Mouse (Mus musculus) liver, embryonic 12.5 days (tissue): Measurements from ENCODE around the gene Rad51b. TPM values are rescaled to one million over a fixed set of nuclear protein-coding genes. Genes with fewer than 3 reads are reported as not detected.

Experiments
- ATAC-seq: fragments of 200-750 bp; cut with Nextera tagmentation; 2 replicates; pipeline ENCODE4 v1.8.0; 2017; ENCODE audit warnings: moderate number of reproducible peaks, mild to moderate bottlenecking, moderate library complexity
- H3K27ac ChIP-seq: fragments of 300-500 bp; sonication (generic); 2 replicates; pipeline ENCODE4 v1.5.1; 2016; ENCODE audit warnings: mild to moderate bottlenecking
- H3K27me3 ChIP-seq: fragments of 300-500 bp; sonication (generic); replicated peaks from 2 replicates; pipeline ENCODE4 v1.6.1; 2016; ENCODE audit warnings: mild to moderate bottlenecking, moderate library complexity
- H3K36me3 ChIP-seq: fragments of 300-500 bp; sonication (generic); 2 replicates; pipeline ENCODE4 v1.6.1; 2016; ENCODE audit warnings: mild to moderate bottlenecking, moderate library complexity
- H3K4me1 ChIP-seq: fragments of 300-500 bp; sonication (generic); 2 replicates; pipeline ENCODE4 v1.6.1; 2016
- H3K4me2 ChIP-seq: fragments of 300-500 bp; sonication (generic); 2 replicates; pipeline ENCODE4 v1.6.1; 2016; ENCODE audit warnings: mild to moderate bottlenecking, moderate library complexity
- H3K4me3 ChIP-seq: fragments of 300-500 bp; sonication (generic); 2 replicates; pipeline ENCODE4 v1.5.1; 2016; ENCODE audit warnings: mild to moderate bottlenecking, moderate library complexity
- H3K9ac ChIP-seq: fragments of 300-500 bp; sonication (generic); 2 replicates; pipeline ENCODE4 v1.6.1; 2016; ENCODE audit warnings: mild to moderate bottlenecking, moderate library complexity
- H3K9me3 ChIP-seq: fragments of 300-500 bp; sonication (generic); replicated peaks from 2 replicates; pipeline ENCODE4 v1.6.1; 2016; ENCODE audit warnings: mild to moderate bottlenecking, moderate library complexity
- WGBS: fragments of 180-500 bp; shearing (Covaris S2); methylation state at CpG from one replicate; pipeline ENCODE4 v1.1.7; 2016; ENCODE audit not compliant: insufficient replicate concordance; 5-methylcytosine and 5-hydroxymethylcytosine counted together
- polyA plus RNA-seq: library from polyadenylated mRNA; unstranded; fragments of >200 nt; fragmentation: Nextera tagmentation; extraction: Ambion mirVana; gene quantifications from 2 replicates; pipeline ENCODE4 v1.2.1, GENCODE M21; 2016

Rad51b gene
- polyA plus RNA-seq, 1 experiment from 2014 or later = 7.5 TPM

DNA sequence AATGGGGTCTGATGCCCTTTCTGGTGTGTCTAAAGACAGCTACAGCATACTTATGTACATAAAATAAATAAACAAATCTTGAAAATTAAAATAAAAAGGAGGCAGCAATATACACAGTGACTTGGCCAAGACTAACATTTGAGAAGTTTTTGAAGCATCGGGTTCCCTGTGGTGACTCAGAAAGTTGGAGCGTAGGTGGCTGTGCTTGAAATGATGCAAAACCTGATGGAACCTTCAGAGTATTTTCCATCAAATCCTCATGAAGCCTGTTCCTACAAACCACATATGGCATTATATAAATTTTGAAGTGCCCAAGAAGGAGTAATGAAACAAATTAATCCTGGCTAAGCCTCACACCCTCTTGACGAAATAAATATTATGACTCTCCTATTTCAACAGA lies 474.7 kb downstream of the Rad51b start:
- no peak overlapping the region for H3K4me3 ChIP-seq
- no peaks in the 10 kb centered on the region for H3K27me3 ChIP-seq
- H3K9ac ChIP-seq = no peak overlapping the region
- peaks cover 40% of the 10 kb centered on the region for H3K4me1 ChIP-seq
- H3K9me3 ChIP-seq = no peaks in the 10 kb centered on the region; the same call in 1 of the 2 replicates
- ATAC-seq = no peak
- H3K36me3 ChIP-seq = peaks cover 3% of the 10 kb centered on the region; the same call in 1 of the 2 replicates
- 82% methylated on average over 3 of the region's 3 CpGs for WGBS
- no peak overlapping the region for H3K27ac ChIP-seq
- no peak overlapping the region for H3K4me2 ChIP-seq

DNA sequence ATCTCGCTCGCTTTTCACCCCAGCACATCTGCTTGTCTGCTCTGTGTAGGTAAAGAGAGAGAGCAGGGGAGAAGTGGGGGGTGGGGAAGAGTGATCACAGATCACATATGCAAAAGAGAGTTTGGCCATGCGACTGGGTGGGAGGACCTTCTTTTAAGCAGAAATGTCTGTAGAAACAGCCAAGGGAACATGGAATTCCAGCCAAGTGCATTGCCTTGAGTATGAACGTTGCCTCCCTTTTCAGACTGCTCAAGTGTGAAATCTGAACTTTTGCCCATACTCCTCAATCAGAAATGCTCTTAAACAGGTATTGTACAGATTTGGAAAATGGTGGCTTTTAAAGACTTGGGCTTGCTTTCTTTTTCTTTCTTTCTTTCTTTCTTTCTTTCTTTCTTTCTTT lies 476.2 kb downstream of the Rad51b start:
- no peak for ATAC-seq
- Histone ChIP-seq H3K4me2 (no peak overlapping the region), H3K4me1 (peaks cover 29% of the 10 kb centered on the region), H3K9ac (no peak overlapping the region), H3K9me3 (no peaks in the 10 kb centered on the region; the same call in 1 of the 2 replicates), H3K4me3 (no peak overlapping the region), H3K27ac (no peak overlapping the region), H3K27me3 (0 out of 2 replicates have a peak, but pooled peaks cover 4% of the 10 kb centered on the region), H3K36me3 (peaks cover 3% of the 10 kb centered on the region; the same call in 1 of the 2 replicates)
- WGBS = 72% methylated on average over 4 of the region's 4 CpGs

DNA sequence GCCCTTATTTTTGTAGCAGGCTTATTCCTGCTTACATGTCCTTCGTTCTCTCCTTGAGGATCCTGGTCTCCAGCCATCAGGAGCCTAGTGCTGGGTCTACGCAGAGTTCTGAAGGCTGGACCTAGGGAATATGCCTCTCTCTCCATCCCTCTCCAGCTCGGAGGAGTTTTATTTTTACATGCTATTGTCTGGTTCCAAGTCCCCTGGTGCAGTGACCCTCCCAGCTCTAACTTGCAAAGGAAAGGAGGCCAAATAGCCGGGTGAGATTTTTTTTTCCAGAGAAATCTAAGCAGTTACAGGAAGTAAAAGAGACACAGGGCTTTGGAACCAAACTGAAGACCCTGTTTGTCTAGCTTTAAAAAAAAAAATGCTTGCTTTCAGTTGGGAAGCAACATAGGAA lies 477.5 kb downstream of the Rad51b start:
- Histone ChIP-seq H3K4me2 (no peak overlapping the region), H3K4me3 (no peak overlapping the region), H3K27me3 (0 out of 2 replicates have a peak, but pooled peaks cover 4% of the 10 kb centered on the region), H3K4me1 (peaks cover 16% of the 10 kb centered on the region), H3K9me3 (no peaks in the 10 kb centered on the region; the same call in 1 of the 2 replicates), H3K36me3 (peaks cover 3% of the 10 kb centered on the region; the same call in 1 of the 2 replicates), H3K9ac (no peak overlapping the region), H3K27ac (no peak overlapping the region)
- 78% methylated on average over 4 of the region's 4 CpGs for WGBS
- no peak for ATAC-seq

DNA sequence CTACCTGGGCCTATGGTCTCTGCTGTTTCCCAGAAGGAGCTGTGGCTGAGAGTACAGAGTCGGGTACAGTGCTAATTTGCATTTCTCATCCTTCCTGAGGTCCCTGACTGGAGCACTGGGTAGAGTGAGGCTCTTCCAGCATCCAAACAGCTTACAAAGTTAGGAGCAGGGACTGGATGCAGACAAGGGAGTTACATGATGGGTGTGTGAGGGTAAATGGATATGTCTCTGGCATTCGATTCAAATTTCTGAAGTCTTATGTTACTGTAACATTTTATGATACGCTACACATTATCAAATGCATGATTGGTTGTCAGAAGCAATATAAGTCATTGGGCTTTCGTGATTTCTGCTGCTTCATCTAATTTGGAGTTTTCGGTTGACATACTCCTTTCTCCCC lies 479.7 kb downstream of the Rad51b start:
- Histone ChIP-seq H3K4me1 (no peaks in the 10 kb centered on the region), H3K27me3 (0 out of 2 replicates have a peak, but pooled peaks cover 4% of the 10 kb centered on the region), H3K27ac (no peak overlapping the region), H3K4me3 (no peak overlapping the region), H3K9ac (no peak overlapping the region), H3K4me2 (no peak overlapping the region), H3K36me3 (peaks cover 3% of the 10 kb centered on the region; the same call in 1 of the 2 replicates), H3K9me3 (no peaks in the 10 kb centered on the region; the same call in 1 of the 2 replicates)
- WGBS = 67% methylated on average over 5 of the region's 5 CpGs
- no peak for ATAC-seq

DNA sequence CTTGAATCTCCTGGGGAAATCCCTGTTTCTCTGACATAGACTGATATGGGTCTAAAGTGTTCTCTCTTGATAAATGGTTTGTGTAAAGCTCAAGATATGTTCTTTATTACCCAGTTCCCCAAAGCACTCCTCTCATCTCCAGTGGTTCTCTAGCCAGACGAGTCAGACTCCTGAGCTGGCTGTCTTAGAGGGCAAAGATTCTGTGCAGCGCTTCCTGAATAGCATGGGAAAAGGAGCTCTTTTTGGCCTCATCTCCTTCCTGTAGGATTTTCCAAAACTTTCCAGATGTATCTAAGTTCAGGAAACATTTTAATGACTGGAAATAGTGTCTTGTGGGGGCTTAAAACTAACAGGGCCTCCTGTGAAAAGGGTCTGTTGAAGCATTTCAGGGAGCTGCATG lies 483.7 kb downstream of the Rad51b start:
- peaks cover 4% of the 10 kb centered on the region; the same call in 1 of the 2 replicates for H3K36me3 ChIP-seq
- ATAC-seq = no peak
- no peaks in the 10 kb centered on the region for H3K4me1 ChIP-seq
- 0 out of 2 replicates have a peak, but pooled peaks cover 4% of the 10 kb centered on the region for H3K27me3 ChIP-seq
- 0 out of 2 replicates have a peak, but pooled peaks cover 3% of the 10 kb centered on the region for H3K9me3 ChIP-seq
- no peak overlapping the region for H3K4me2 ChIP-seq
- no peak overlapping the region for H3K4me3 ChIP-seq
- no peak overlapping the region for H3K27ac ChIP-seq
- no peak overlapping the region for H3K9ac ChIP-seq
- WGBS = 60% methylated on average over 2 of the region's 2 CpGs

DNA sequence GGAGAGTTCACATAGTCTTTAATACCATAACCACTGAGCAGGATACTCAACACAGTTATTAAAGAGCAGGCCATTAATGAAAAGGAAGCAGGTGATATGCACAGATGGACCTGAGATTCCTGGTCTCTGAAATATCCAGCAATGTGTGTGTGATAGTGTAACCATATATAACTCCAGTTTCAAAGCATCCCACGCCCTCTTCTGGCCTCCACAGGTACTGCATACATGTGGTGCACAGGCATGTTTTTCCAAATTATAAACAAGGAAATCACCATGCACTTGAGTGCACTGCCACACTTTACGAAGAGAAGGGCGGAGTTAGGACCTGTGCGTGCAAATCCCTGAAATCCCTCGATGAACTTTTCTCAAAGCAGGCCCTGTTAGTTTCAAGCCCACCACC lies 484.7 kb downstream of the Rad51b start:
- 0 out of 2 replicates have a peak, but pooled peaks cover 3% of the 10 kb centered on the region for H3K9me3 ChIP-seq
- no peak for ATAC-seq
- H3K4me3 ChIP-seq = no peak overlapping the region
- no peaks in the 10 kb centered on the region for H3K4me1 ChIP-seq
- peaks cover 4% of the 10 kb centered on the region; the same call in 1 of the 2 replicates for H3K36me3 ChIP-seq
- no peak overlapping the region for H3K4me2 ChIP-seq
- H3K9ac ChIP-seq = no peak overlapping the region
- no peak overlapping the region for H3K27ac ChIP-seq
- H3K27me3 ChIP-seq = 0 out of 2 replicates have a peak, but pooled peaks cover 4% of the 10 kb centered on the region
- WGBS = 75% methylated on average over 5 of the region's 5 CpGs

DNA sequence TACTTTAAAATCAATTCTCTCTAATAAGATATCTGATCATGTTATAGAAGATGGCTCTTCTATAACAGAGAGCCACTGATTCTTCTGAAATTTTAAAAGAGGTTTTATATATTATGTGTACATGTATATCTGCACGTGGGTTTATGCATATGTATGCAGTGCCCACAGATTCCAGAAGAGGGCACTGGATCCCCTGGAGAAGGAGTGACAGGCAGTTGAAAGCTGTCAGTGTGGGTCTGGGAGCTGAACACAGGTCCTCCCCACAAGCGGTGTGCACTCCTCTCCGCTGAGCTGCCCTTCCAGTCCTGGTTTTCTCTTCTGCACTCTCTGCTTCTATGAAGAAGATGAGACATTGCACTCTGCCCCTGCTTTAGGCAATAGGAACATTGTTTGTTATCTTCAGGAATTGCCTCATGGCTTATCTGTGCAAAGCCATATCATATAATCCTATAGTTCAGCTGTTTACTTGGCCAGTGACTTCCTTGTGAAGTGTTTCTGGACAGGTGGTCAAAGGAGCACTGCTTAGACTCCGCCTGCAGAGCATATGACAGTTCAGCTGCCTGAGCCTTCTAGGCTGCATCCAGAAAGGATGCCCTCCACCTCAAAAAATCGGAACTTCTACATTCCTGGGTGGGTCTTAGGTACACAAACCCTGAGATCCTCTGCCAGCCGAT lies 485.5 kb downstream of the Rad51b start:
- Histone ChIP-seq H3K27ac (no peak overlapping the region), H3K9me3 (0 out of 2 replicates have a peak, but pooled peaks cover 3% of the 10 kb centered on the region), H3K27me3 (no peaks in the 10 kb centered on the region), H3K36me3 (peaks cover 4% of the 10 kb centered on the region; the same call in 1 of the 2 replicates), H3K9ac (no peak overlapping the region), H3K4me1 (no peaks in the 10 kb centered on the region), H3K4me2 (no peak overlapping the region), H3K4me3 (no peak overlapping the region)
- ATAC-seq = no peak
- 74% methylated on average over 6 of the region's 6 CpGs for WGBS

DNA sequence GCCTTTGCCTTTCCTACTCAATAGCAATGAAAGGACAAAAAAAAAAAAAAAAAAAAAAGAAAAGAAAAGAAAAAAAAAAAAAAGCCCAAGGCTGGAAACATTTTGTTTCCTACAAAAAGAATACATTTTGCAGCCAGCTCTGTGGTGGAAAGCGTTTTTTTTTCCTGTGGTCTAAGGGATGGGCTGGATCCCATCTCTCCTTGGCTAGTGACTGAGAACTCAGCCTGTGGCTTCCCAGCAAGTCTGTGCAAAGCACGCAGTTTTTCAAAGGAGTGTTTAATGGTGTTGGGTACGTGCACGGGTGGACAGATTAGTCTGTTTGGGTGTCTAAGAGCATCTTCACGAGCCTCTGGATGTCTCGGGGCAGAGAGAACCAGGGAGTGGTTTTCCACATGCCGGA lies 487.1 kb downstream of the Rad51b start:
- H3K9ac ChIP-seq = no peak overlapping the region
- no peak for ATAC-seq
- H3K4me2 ChIP-seq = no peak overlapping the region
- no peak overlapping the region for H3K27ac ChIP-seq
- no peak overlapping the region for H3K4me3 ChIP-seq
- 75% methylated on average over 7 of the region's 7 CpGs for WGBS
- H3K4me1 ChIP-seq = no peaks in the 10 kb centered on the region
- H3K36me3 ChIP-seq = peaks cover 4% of the 10 kb centered on the region; the same call in 1 of the 2 replicates
- 0 out of 2 replicates have a peak, but pooled peaks cover 3% of the 10 kb centered on the region for H3K9me3 ChIP-seq
- no peaks in the 10 kb centered on the region for H3K27me3 ChIP-seq

DNA sequence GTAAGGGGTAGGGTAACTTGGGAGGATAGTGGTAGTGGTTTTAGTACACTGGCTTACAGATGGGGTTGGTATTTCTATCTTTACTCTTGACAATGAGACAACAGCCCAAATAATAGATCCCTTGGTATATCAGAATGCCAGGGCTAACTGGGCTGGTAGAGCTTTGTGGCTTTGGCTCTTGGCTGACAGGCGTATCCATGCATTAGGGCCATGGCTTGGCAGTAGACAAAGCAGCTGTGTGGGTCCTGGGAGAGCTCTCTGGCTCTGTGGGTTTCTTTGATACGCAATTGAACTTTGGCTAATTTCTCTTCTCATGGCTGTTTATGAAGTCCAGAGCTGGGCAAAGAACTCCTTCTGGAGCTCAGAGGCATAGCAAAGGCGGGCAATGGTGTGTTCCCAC lies 488.6 kb downstream of the Rad51b start:
- Histone ChIP-seq H3K27me3 (no peaks in the 10 kb centered on the region), H3K4me3 (no peak overlapping the region), H3K4me2 (no peak overlapping the region), H3K9me3 (0 out of 2 replicates have a peak, but pooled peaks cover 3% of the 10 kb centered on the region), H3K36me3 (peaks cover 4% of the 10 kb centered on the region; the same call in 1 of the 2 replicates), H3K4me1 (no peaks in the 10 kb centered on the region), H3K27ac (no peak overlapping the region), H3K9ac (no peak overlapping the region)
- no peak for ATAC-seq
- 77% methylated on average over 3 of the region's 3 CpGs for WGBS

DNA sequence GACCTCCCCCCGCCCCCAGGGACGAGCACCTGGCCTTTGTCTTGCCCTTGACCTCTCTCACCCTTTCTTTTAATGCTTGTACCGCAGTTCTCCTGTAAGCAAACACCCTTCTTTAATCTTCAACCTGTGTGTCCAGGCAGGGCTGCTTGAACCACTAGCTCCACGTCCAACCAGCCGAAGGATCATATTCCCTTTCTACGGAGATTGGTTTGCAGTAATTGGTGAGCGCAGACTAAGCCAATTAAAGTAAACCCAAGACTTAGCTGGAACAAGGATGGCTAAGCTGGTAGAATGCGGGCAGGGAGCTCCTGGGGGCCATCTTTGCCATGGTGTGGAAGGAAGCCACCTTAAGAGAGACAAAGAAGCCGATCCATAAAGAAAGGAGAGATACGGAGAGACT lies 490.5 kb downstream of the Rad51b start:
- 75% methylated on average over 10 of the region's 10 CpGs for WGBS
- H3K9me3 ChIP-seq = 0 out of 2 replicates have a peak, but pooled peaks cover 1% of the 10 kb centered on the region
- H3K4me3 ChIP-seq = no peak overlapping the region
- no peak overlapping the region for H3K9ac ChIP-seq
- H3K27ac ChIP-seq = no peak overlapping the region
- no peaks in the 10 kb centered on the region for H3K4me1 ChIP-seq
- H3K36me3 ChIP-seq = peaks cover 2% of the 10 kb centered on the region; the same call in 1 of the 2 replicates
- ATAC-seq = no peak
- no peak overlapping the region for H3K4me2 ChIP-seq
- no peaks in the 10 kb centered on the region for H3K27me3 ChIP-seq

DNA sequence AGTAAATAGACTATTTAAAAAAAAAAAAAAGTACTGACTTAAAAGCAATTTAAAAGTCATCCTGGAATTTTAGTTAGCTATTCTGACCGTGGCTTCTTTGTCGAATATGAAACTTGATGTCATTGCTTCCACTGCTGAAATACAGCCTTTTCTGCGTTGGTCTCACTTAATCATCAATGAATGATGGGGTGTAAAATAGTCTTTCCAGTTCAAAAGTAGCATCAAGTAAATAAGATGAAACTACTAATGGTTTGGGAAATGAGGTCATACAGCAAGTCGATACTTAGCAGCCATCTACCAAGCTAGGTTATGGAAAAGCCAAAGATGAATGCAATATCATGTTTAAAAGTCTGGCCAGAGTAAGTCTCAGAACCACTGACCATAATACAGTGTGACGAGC lies 491.3 kb downstream of the Rad51b start:
- Histone ChIP-seq H3K9ac (no peak overlapping the region), H3K9me3 (no peaks in the 10 kb centered on the region), H3K27ac (no peak overlapping the region), H3K4me1 (no peaks in the 10 kb centered on the region), H3K36me3 (no peaks in the 10 kb centered on the region), H3K4me2 (no peak overlapping the region), H3K4me3 (no peak overlapping the region), H3K27me3 (no peaks in the 10 kb centered on the region)
- no peak for ATAC-seq
- 83% methylated on average over 5 of the region's 5 CpGs for WGBS

DNA sequence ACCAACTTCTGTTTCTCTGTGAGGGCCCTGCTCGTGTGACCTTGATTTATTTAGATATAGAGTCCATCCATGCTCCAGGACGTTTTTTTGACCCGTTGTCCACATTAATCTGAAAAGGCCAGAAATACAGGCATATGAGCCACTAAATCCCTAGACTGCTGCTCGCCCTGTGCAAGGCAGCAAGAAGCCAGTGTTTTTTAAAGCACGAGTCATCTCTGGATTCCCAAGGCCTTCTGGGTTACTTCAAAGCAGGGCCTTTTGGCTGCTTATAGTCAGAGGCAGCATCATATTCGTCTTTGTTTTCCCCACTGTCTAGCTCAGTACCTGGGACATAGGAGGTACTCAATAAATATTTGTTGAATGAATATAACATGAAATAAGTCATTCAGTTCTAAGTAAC lies 492.4 kb downstream of the Rad51b start:
- Histone ChIP-seq H3K9ac (no peak overlapping the region), H3K4me1 (no peaks in the 10 kb centered on the region), H3K9me3 (no peaks in the 10 kb centered on the region), H3K4me3 (no peak overlapping the region), H3K27ac (no peak overlapping the region), H3K4me2 (no peak overlapping the region), H3K27me3 (no peaks in the 10 kb centered on the region), H3K36me3 (no peaks in the 10 kb centered on the region)
- WGBS = 75% methylated on average over 6 of the region's 6 CpGs
- no peak for ATAC-seq
